Mouse (Mus musculus) forebrain, postnatal 0 days (tissue): ENCODE measurements around the gene Ccdc177. TPM values are rescaled to one million over a fixed set of nuclear protein-coding genes. Genes with fewer than 3 reads are reported as not detected.
A peak's percentile ranks its signal among the peaks of the same experiment; 100 is the strongest.

Experiments
- ATAC-seq: fragments of 200-750 bp; cut with Nextera tagmentation; 2 replicates; pipeline ENCODE4 v1.8.0; 2017; ENCODE audit warnings: mild to moderate bottlenecking, moderate library complexity
- DNase-seq: peaks from one replicate; pipeline ENCODE4 v3.0.0-alpha.2; 2015
- H3K27ac ChIP-seq: fragments of 300-500 bp; sonication (generic); 2 replicates; pipeline ENCODE4 v1.5.1; 2014; ENCODE audit warnings: low read depth, mild to moderate bottlenecking, antibody characterized with exemption, low read length, moderate library complexity, mixed read lengths
- H3K27me3 ChIP-seq: fragments of 300-500 bp; sonication (generic); 2 replicates; pipeline ENCODE4 v1.6.1; 2014; ENCODE audit warnings: mild to moderate bottlenecking, low read length, mixed read lengths; ENCODE audit not compliant: insufficient read depth
- H3K36me3 ChIP-seq: fragments of 300-500 bp; sonication (generic); 2 replicates; pipeline ENCODE4 v1.6.1; 2014; ENCODE audit warnings: mild to moderate bottlenecking, moderate library complexity; ENCODE audit not compliant: insufficient read depth
- H3K4me1 ChIP-seq: fragments of 300-500 bp; sonication (generic); 2 replicates; pipeline ENCODE4 v1.6.1; 2014; ENCODE audit warnings: antibody characterized with exemption; ENCODE audit not compliant: insufficient read depth
- H3K4me2 ChIP-seq: fragments of 300-500 bp; sonication (generic); 2 replicates; pipeline ENCODE4 v1.6.1; 2014; ENCODE audit warnings: low read depth, mild to moderate bottlenecking, moderate library complexity
- H3K4me3 ChIP-seq: fragments of 300-500 bp; sonication (generic); 2 replicates; pipeline ENCODE4 v1.5.1; 2014; ENCODE audit warnings: low read depth, low read length, mixed read lengths
- H3K9ac ChIP-seq: fragments of 300-500 bp; sonication (generic); 2 replicates; pipeline ENCODE4 v1.6.1; 2014; ENCODE audit warnings: mild to moderate bottlenecking
- H3K9me3 ChIP-seq: fragments of 300-500 bp; sonication (generic); 2 replicates; pipeline ENCODE4 v1.6.1; 2016; ENCODE audit warnings: low read length
- CTCF ChIP-seq: sonication (generic); IDR thresholded peaks from 2 replicates; pipeline ENCODE4 v1.5.1; 2016; ENCODE audit warnings: antibody characterized with exemption, control low read depth, low read depth
- WGBS: fragments of 180-500 bp; shearing (Covaris S2); extraction: QIAGEN DNeasy Blood & Tissue Kit; methylation state at CpG from one replicate; pipeline ENCODE4 v1.1.7; 2014; 5-methylcytosine and 5-hydroxymethylcytosine counted together
- polyA plus RNA-seq: library from polyadenylated mRNA; unstranded; fragments of >200 nt; fragmentation: Nextera tagmentation; extraction: Ambion mirVana; gene quantifications from 2 replicates; pipeline ENCODE4 v1.2.1, GENCODE M21; 2015
- total RNA-seq: library from RNA; depleted of rRNA; stranded (reverse); fragments of >200 nt; gene quantifications from 2 replicates; pipeline ENCODE4 v1.2.3, GENCODE M21; 2014; rRNA removed

Ccdc177 gene
- total and polyA plus RNA-seq, 2 experiments from 2014 or later, result 2.3 to 23.5 TPM

DNA sequence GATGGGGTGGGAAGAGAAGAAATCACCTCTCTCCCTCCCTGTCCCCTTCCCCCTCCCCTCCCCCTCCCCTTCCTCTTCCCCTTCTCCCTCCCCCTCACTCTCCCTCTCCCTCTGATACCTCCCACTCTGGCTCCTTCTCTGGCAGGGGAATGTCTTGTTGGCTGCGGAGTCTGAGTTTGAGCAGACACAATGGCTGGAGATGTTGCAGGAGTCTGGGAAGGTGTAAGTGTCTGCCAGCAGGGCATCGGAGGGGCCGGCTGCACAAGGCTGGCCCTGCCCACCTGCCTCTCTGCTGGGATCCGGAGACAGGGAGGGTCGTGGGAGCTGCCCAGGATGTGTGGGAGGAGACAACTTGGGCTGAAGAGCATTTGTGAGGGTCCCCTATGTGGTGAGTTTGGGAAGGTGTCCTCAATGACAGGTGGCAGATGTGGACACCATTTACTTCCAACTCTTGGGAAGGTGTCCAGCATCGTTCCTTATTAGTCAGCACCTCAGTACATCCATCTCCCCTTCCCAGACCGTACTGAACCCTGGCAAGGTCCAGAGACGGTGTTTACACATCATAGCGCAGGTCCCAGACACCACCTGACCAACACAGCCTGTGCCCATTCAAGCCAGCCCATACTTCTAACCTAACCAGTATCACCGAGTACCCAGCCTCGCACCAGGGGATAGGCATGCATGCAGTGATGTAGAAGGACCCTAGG is 54.1 kb downstream of the Ccdc177 start:
- 0 out of 2 replicates have a peak, but pooled peaks have one; percentile 28 for ATAC-seq
- H3K4me2 ChIP-seq, result no peak overlapping the region
- peaks cover 15% of the 10 kb centered on the region; the same call in 1 of the 2 replicates for H3K4me1 ChIP-seq
- TF ChIP-seq CTCF, result no peak
- no peak overlapping the region for H3K27ac ChIP-seq
- no peak for DNase-seq
- no peaks in the 10 kb centered on the region for H3K9me3 ChIP-seq
- no peaks in the 10 kb centered on the region for H3K36me3 ChIP-seq
- no peak overlapping the region for H3K4me3 ChIP-seq
- H3K27me3 ChIP-seq, result no peaks in the 10 kb centered on the region
- H3K9ac ChIP-seq, result no peak overlapping the region
- WGBS, result 45% methylated on average over 11 of the region's 11 CpGs

Other genes starting within 250 kb of the Ccdc177 start
- 44.1 and 65.1 TPM in 2 replicates for gene Galnt16, start 242.4 kb downstream of the Ccdc177 start, total RNA-seq
- 19.3 and 28.2 TPM in 2 replicates for gene Galnt16, start 242.4 kb downstream of the Ccdc177 start, polyA plus RNA-seq
- 14.0 and 19.4 TPM in 2 replicates for gene Slc39a9, start 116.8 kb downstream of the Ccdc177 start, total RNA-seq
- 15.0 and 20.7 TPM in 2 replicates for gene Slc39a9, start 116.8 kb downstream of the Ccdc177 start, polyA plus RNA-seq
- gene Erh, start 116.3 kb downstream of the Ccdc177 start, total RNA-seq, result 85.6 and 106 TPM in 2 replicates
- gene Erh, start 116.3 kb downstream of the Ccdc177 start, polyA plus RNA-seq, result 285 and 329 TPM in 2 replicates
- 0.77 and 1.1 TPM in 2 replicates for gene Plekhd1, start 68.1 kb downstream of the Ccdc177 start, total RNA-seq
- 0.70 and 1.3 TPM in 2 replicates for gene Plekhd1, start 68.1 kb downstream of the Ccdc177 start, polyA plus RNA-seq
- gene Susd6, start 29.8 kb upstream of the Ccdc177 start, total RNA-seq, result 12.5 and 15.3 TPM in 2 replicates
- gene Susd6, start 29.8 kb upstream of the Ccdc177 start, polyA plus RNA-seq, result 6.8 and 8.0 TPM in 2 replicates
- 344 and 488 TPM in 2 replicates for gene Srsf5, start 184.8 kb upstream of the Ccdc177 start, total RNA-seq
- gene Srsf5, start 184.8 kb upstream of the Ccdc177 start, polyA plus RNA-seq, result 488 and 529 TPM in 2 replicates
- gene Slc10a1, start 208.0 kb upstream of the Ccdc177 start, total RNA-seq, result not detected in 2 replicates
- gene Slc10a1, start 208.0 kb upstream of the Ccdc177 start, polyA plus RNA-seq, result not detected in 2 replicates